Mouse (Mus musculus): ENCODE results near the gene Ciz1. TPM values are rescaled to one million over a fixed set of nuclear protein-coding genes. Genes with fewer than 3 reads are reported as not detected.

Gene Ciz1
- polyA plus RNA-seq, 1 experiment from 2014 or later = 50.6 TPM

DNA sequence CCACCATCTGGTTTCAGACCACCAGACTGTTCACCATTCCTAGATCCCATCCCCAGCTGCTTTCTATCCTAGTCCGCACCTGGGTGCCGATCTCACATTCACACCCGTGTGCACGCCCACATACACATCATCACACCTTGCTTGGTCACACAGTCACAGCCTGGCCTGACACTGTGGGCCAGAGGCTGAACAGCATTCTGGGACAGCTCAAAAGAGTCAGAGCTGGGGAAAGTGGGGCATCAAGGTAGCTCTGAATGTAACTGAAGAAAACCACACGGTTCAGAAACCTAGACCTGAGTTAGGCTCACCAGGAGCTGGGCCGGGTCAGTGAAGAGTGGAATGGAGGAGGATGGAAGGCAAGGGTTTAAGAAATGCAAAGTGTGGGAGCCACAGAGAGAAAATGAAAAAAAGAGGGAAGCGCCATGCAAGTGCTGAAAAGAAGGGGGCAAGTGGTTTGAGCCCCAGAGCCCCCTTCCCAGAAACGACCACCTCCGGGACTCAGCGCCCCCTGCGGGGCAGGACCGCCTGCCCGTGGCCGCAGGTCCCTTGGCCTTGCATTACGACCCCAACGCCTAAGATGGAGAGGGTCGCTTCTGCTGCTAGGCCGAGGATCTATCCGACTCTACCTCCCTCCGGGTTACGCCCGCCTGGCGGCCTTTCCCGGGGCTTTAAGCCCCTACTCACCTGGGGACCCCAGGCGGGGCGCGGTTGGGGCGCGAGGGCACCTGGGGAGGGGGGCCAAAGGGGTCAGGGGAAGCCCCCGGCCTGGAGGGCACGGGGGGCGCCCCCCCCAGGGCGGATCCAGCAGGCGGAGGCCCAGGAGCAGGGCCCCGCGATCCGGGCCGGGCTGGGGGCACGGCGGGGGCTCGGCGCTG, 40.4 kb upstream of the Ciz1 start:
- WGBS = 8% methylated on average over 41 of the region's 42 CpGs
- H3K36me3 ChIP-seq = peaks cover 48% of the 10 kb centered on the region
- peak overlapping the region; percentile 61 for H3K27ac ChIP-seq
- no peak for ATAC-seq (ENCODE audit: insufficient number of reproducible peaks, insufficient read depth, low FRiP score, low TSS enrichment)
- no peaks in the 10 kb centered on the region for H3K9me3 ChIP-seq
- peak overlapping the region; percentile 68 for H3K4me3 ChIP-seq
- peak overlapping the region; percentile 79 for H3K9ac ChIP-seq
- peaks cover 46% of the 10 kb centered on the region for H3K4me1 ChIP-seq
- no peaks in the 10 kb centered on the region for H3K27me3 ChIP-seq
- H3K4me2 ChIP-seq (replicated peaks) = peak overlapping the region; percentile 94

DNA sequence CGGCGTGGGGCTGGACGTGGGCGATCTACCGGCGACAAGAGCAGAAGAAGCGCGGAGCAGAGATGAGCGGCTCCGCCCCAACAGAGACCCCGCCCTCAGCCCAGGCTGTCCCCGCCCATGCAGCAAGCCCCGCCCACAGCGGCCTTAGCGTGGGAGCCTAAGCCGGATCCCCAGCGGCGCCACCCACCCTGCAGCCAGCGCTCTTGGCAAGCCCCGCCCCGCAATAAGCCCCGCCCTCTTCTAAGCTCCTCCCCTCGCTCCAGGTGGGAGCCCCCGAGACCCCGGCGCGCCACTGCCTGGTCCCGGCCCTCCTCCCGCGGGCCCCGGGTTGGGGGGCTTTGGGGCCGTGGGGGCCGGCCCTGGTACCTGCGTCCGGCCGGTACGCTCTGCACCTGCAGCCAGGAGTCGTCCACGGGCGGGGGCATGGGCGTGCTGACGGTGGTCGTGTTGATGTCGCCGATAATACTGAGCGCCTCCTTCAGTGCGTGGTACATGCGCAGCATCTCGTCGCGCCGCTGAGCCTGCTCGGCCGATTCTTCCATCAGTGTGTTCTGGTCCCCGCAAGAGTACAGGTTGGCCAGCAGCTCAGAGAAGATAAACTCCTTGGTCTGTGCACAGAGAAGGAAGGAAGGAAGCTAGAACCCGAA, 39.7 kb upstream of the Ciz1 start:
- H3K36me3 ChIP-seq = peaks cover 41% of the 10 kb centered on the region
- no peaks in the 10 kb centered on the region for H3K27me3 ChIP-seq
- H3K9ac ChIP-seq = peak overlapping the region; percentile 79
- peak overlapping the region; percentile 61 for H3K27ac ChIP-seq
- H3K4me3 ChIP-seq = peak overlapping the region; percentile 68
- H3K9me3 ChIP-seq = no peaks in the 10 kb centered on the region
- WGBS = 3% methylated on average over 53 of the region's 56 CpGs
- H3K4me1 ChIP-seq = peaks cover 54% of the 10 kb centered on the region
- H3K4me2 ChIP-seq (replicated peaks) = peak overlapping the region; percentile 94
- ATAC-seq (ENCODE audit: insufficient number of reproducible peaks, insufficient read depth, low FRiP score, low TSS enrichment) = no peak

- Histone ChIP-seq H3K4me2 (replicated peaks) (no peak overlapping the region), H3K4me1 (peaks cover 66% of the 10 kb centered on the region), H3K27me3 (no peaks in the 10 kb centered on the region), H3K27ac (peak overlapping the region; percentile 99), H3K9me3 (no peaks in the 10 kb centered on the region), H3K4me3 (no peak overlapping the region), H3K9ac (no peak overlapping the region), H3K36me3 (peaks cover 18% of the 10 kb centered on the region)
- 93% methylated on average over 14 of the region's 14 CpGs for WGBS
- ATAC-seq (ENCODE audit: insufficient number of reproducible peaks, insufficient read depth, low FRiP score, low TSS enrichment) = no peak
Observed at GRCm38 (mm10) chr2:32314831-32315230, 37.3 kb upstream of the Ciz1 start.

DNA sequence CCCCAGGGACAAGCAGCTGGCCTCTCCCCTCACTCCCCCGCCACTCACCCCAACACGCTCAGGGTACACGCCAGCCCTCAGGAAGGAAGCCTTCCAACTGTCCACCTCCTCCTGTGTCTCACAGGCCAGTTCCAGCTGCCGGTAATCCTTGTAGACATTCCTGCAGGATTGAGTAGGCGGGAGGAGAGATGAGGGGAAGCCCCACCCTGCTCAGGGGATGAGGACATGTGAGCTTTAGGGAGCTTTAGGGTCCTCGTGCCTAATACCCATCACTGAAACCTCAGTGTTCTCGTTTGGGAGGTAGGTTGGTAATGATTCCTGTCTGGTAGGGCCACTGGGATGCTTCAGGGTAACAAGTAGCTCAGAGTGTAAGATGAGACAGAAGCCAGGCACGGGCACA, 36.4 kb upstream of the Ciz1 start:
- Histone ChIP-seq H3K9ac (peak overlapping the region; percentile 38; the same call in 1 of the 2 replicates), H3K27ac (peak overlapping the region; percentile 99), H3K4me3 (0 out of 2 replicates have a peak overlapping the region, but pooled peaks have one; percentile 5), H3K9me3 (no peaks in the 10 kb centered on the region), H3K36me3 (peaks cover 9% of the 10 kb centered on the region; the same call in 1 of the 2 replicates), H3K4me1 (peaks cover 67% of the 10 kb centered on the region), H3K27me3 (no peaks in the 10 kb centered on the region), H3K4me2 (replicated peaks) (peak overlapping the region; percentile 82; the same call in 1 of the 2 replicates)
- 11% methylated on average over 8 of the region's 8 CpGs for WGBS
- no peak for ATAC-seq (ENCODE audit: insufficient number of reproducible peaks, insufficient read depth, low FRiP score, low TSS enrichment)

DNA sequence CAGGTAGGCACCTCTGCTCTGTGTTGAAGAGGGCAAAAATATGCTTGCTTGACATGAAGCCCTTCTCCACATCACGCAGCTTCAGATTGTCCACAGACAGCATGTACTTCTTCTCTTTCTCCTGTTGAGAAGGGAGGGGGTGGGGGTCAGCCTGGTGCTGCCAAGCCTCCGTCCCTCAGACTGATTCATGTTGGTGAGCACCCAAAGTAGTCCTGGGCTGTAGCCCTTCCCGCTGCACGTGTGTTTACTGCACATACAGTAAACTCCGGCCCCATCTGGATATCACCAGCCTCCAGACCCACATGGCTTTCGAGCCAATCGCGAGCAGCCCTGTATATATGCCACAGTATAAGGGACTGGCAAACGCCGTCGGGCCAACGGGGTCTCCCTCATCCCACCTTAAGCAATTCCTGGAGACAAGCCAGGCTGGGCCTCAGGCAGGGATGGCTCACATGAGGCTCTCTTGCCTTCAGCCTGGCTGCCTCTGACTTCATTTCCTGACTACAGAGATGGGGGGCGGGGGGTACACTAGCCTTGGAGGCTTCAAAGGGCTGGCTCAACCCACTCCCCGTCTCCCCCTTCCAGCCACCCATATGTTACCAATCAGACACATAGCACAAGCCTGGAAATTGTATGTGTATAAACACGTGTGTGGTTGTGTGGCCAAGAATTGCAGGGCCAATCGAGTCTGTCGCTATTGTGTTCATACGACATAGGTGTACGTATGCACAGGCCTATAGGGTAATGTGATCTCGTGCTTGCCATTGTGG, 35.1 kb upstream of the Ciz1 start:
- peak overlapping the region; percentile 57; the same call in 1 of the 2 replicates for H3K4me3 ChIP-seq
- peaks cover 63% of the 10 kb centered on the region for H3K4me1 ChIP-seq
- WGBS = 20% methylated on average over 20 of the region's 20 CpGs
- peak overlapping the region; percentile 99 for H3K27ac ChIP-seq
- ATAC-seq (ENCODE audit: insufficient number of reproducible peaks, insufficient read depth, low FRiP score, low TSS enrichment) = peak; percentile 58
- no peak overlapping the region for H3K9ac ChIP-seq
- no peaks in the 10 kb centered on the region for H3K27me3 ChIP-seq
- peaks cover 6% of the 10 kb centered on the region; the same call in 1 of the 2 replicates for H3K36me3 ChIP-seq
- H3K4me2 ChIP-seq (replicated peaks) = peak overlapping the region; percentile 82
- H3K9me3 ChIP-seq = no peaks in the 10 kb centered on the region

DNA sequence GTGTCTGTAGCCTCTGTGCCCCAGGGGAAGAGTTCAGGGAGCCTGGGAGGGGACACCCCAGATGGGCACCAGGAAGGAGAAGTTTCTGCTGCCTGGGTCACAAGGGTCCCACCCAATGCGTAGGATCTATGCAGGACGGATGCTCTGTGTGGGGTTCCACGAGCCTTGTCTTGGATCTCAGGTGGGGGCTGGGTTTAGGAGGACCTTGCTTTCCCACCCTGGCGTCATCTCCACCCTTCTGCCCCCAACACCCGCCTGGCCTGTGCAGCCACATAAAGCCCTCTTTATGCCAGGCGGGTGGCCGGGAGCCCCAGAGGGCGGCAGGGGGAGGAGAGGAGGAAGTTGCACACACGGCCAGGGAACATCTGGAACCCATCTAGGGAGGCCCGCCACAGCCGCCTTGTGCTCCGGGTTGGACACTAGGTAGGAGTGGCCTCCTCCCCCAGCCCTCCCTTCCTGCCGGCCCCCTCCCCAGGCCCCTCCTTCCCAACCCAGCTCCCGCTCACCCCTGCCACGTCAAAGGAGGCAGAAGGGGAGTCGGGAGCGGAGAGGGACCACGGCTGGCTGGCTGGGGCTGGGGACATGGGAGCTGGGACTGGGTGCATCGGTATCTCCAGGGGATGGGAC, 34.2 kb upstream of the Ciz1 start:
- Histone ChIP-seq H3K9me3 (no peaks in the 10 kb centered on the region), H3K27me3 (no peaks in the 10 kb centered on the region), H3K4me2 (replicated peaks) (peak overlapping the region; percentile 82), H3K36me3 (peaks cover 9% of the 10 kb centered on the region; the same call in 1 of the 2 replicates), H3K9ac (peak overlapping the region; percentile 87), H3K4me1 (peaks cover 58% of the 10 kb centered on the region), H3K27ac (peak overlapping the region; percentile 99), H3K4me3 (peak overlapping the region; percentile 57)
- WGBS = 1% methylated on average over 16 of the region's 19 CpGs
- ATAC-seq (ENCODE audit: insufficient number of reproducible peaks, insufficient read depth, low FRiP score, low TSS enrichment) = peak; percentile 78

DNA sequence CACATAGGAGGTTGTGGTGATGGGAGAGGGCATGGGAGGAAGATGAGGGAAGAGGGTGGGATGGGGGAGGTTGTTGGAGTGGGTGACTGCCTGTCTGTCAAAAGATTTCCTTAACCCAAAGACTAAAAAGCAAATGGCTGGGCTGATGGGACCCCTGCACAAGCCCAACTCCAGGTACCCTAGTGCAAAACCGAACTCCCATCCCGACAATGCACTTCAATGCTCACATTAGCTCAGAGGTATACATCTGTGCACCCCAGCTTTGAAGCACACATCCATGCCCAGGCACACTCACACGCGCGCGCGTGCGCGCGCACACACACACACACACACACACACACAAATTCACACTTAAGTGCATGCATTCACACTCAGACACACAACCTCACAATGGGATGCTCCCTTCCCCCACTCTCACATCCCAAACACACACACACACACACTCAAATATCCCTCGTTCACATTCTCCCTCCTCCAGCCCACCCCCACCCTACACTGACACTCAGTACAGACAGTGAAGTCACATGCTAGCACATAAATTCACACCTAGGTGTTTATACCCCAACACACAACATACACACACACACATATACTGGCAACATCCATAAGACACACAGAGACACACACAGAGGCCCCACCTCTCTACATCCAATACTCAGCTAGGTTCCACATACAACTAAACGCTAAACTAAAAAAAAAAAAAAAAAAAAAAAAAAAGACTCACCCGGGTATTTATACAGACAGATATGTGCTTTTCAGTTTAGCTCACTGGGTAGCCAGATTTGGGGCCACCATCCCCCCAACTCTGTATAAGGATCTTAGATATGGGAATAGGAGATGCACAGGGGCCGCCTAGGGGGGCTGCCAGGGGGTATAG, 33.2 kb upstream of the Ciz1 start:
- Histone ChIP-seq H3K27me3 (no peaks in the 10 kb centered on the region), H3K4me3 (peak overlapping the region; percentile 57), H3K9me3 (no peaks in the 10 kb centered on the region), H3K4me2 (replicated peaks) (peak overlapping the region; percentile 82), H3K9ac (peak overlapping the region; percentile 87), H3K4me1 (peaks cover 58% of the 10 kb centered on the region), H3K36me3 (peaks cover 16% of the 10 kb centered on the region), H3K27ac (peak overlapping the region; percentile 99)
- ATAC-seq (ENCODE audit: insufficient number of reproducible peaks, insufficient read depth, low FRiP score, low TSS enrichment) = no peak
- WGBS = 47% methylated on average over 14 of the region's 14 CpGs

DNA sequence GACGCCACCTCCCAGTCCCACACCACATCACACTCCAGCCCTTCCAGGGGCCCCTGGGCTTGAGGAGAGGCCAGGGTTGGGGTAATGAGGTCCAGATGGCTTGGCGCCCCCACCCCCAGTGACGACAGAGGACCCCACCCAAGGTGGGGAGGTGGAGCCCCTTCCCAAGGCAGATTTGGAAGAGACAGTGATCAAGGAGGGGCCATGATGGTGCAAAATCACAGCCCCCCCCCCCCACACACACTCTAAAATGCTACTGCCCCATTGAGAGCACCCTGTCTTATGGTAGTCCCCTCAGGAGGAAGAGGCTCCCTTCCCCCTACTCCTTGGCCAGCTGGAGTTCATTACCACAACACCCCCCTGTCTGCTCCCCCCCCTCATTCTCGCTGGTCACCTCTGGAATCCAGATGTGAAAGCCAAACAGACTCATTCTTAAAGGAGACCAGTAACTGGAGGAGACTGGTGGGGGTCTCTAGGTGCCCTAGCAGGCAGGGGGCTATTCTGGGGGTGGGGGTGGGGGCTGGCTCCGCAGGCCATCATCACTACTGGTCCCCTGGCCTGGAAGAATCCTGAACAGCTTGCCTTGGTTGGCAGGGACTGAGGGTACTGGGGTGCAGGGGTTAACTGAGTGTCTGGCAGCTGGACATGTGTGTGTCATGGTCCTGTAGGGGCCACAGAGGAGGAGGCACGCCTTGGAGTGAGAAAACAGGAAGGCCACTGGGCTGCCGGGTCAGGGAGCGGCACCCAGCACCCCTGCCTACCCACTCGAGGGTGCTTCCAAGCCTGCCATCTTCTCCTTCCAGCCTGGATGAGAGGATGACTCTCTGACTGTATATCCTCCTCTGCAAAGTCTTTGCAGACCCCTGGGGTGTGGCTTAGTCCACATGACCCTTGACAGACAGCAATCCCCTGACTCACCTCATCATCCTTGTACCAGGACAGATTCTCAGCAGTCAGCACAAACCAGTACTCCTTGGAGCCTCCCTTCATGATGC, 32.2 kb upstream of the Ciz1 start:
- 15% methylated on average over 9 of the region's 9 CpGs for WGBS
- Histone ChIP-seq H3K4me2 (replicated peaks) (peak overlapping the region; percentile 82), H3K27ac (peak overlapping the region; percentile 99), H3K27me3 (no peaks in the 10 kb centered on the region), H3K36me3 (peaks cover 18% of the 10 kb centered on the region; the same call in 1 of the 2 replicates), H3K9ac (peak overlapping the region; percentile 24; the same call in 1 of the 2 replicates), H3K9me3 (no peaks in the 10 kb centered on the region), H3K4me1 (peaks cover 55% of the 10 kb centered on the region), H3K4me3 (peak overlapping the region; percentile 21; the same call in 1 of the 2 replicates)
- ATAC-seq (ENCODE audit: insufficient number of reproducible peaks, insufficient read depth, low FRiP score, low TSS enrichment) = peak; percentile 37

DNA sequence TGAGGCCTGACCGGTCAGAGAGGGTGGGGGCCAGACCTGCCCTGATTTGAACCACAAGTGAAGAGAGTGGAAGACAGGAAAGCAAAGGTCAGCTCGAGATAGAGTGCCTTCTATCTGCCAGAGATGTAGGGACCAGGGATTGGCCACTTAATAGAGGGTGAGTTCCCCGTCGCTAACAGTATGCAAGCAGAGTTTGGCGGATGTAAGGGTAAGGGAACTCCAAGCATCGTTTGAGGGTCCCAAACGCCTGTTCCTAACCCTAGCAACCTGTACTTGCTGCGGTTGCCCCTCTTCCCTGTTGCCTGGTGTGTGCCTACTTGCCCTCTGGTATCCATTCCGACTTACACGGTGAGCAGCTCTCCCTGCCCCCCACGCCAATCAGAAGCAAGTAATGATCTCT, 31.4 kb upstream of the Ciz1 start:
- H3K4me3 ChIP-seq = no peak overlapping the region
- 46% methylated on average over 11 of the region's 11 CpGs for WGBS
- H3K4me2 ChIP-seq (replicated peaks) = no peak overlapping the region
- no peaks in the 10 kb centered on the region for H3K27me3 ChIP-seq
- peaks cover 51% of the 10 kb centered on the region for H3K4me1 ChIP-seq
- H3K9me3 ChIP-seq = no peaks in the 10 kb centered on the region
- H3K9ac ChIP-seq = no peak overlapping the region
- no peak for ATAC-seq (ENCODE audit: insufficient number of reproducible peaks, insufficient read depth, low FRiP score, low TSS enrichment)
- H3K36me3 ChIP-seq = peaks cover 18% of the 10 kb centered on the region; the same call in 1 of the 2 replicates
- H3K27ac ChIP-seq = peak overlapping the region; percentile 99
